ENCODE assay signal across 23 mouse cellular contexts in the genomic region with DNA sequence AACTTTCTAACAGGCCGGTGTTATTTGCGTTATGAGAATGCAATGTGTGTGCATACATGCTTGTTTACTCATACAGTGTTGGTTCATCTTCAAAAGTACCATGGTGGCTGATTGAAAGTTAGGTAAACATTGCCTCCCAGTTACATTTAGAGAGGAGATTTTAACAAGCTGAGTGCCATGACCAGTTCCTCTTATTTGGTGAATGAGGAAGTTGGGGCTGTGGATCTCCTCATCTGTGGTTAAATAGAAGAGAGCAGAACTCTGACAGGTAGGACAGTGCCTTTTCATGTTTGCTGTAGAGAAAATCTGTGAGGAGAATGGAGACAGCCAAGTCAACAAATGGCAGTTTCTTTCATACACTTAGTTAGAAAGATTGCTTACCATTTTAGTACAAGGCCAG. TPM values are rescaled to one million over a fixed set of nuclear protein-coding genes. Genes with fewer than 3 reads are reported as not detected.
A peak's percentile ranks its signal among the peaks of the same experiment; 100 is the strongest.
DNase-seq lines count a peak whose midpoint lies in the region; ATAC-seq and TF ChIP-seq lines count a peak whose summit lies in the region.
"Had no signal": no experiment of that assay in that cellular context is flagged by ENCODE, and none has a peak within 500 bp of the region (broad histone marks: within the 10 kb centered on the region; RNA-seq: fewer than 3 reads in every experiment).

No protein-coding gene starts in this region.

- no peaks in the 10 kb centered on the region for H3K9me3 ChIP-seq in heart, embryonic 10.5 days
- H3K9me3 ChIP-seq: embryonic facial prominence, embryonic 15.5 days; forebrain, embryonic 10.5 days; kidney, embryonic 15.5 days; lung, embryonic 15.5 days; neural tube, embryonic 15.5 days had no signal

- DNase-seq in 416B (ENCODE audit: low read depth) (peak; percentile 82), A20 (ENCODE audit: low read depth, low spot score) (peak; percentile 81)
- DNase-seq in heart, embryonic 10.5 days (ENCODE audit: low spot score) = no peak
- DNase-seq in urinary bladder, postnatal 10 days (ENCODE audit: low spot score) = no peak
- DNase-seq in thymus, postnatal 25 days = no peak
- DNase-seq: adrenal gland, postnatal 10 days; cerebellum, adult 11 months; cerebellum, postnatal 25 days; forebrain, postnatal 0 days; gastrocnemius, postnatal 36 days; layer of hippocampus, postnatal 36 days; midbrain, embryonic 14.5 days; right cerebral cortex, postnatal 25 days had no signal

- H3K27me3 ChIP-seq in heart, embryonic 10.5 days (ENCODE audit: insufficient read depth, poor library complexity, severe bottlenecking) = no peaks in the 10 kb centered on the region
- H3K27me3 ChIP-seq: embryonic facial prominence, embryonic 15.5 days; kidney, embryonic 15.5 days; lung, embryonic 15.5 days; neural tube, embryonic 15.5 days had no signal

- 0 out of 2 replicates have a peak overlapping the region, but pooled peaks have one; percentile 36 for H3K27ac ChIP-seq in bone marrow macrophage, adult 2 months (ENCODE audit: insufficient read depth, low read depth, low read length)
- no peak overlapping the region for H3K27ac ChIP-seq in heart, embryonic 10.5 days
- H3K27ac ChIP-seq: embryonic facial prominence, embryonic 15.5 days; forebrain, embryonic 10.5 days; hindbrain, embryonic 14.5 days; kidney, embryonic 15.5 days; liver, embryonic 14.5 days; lung, embryonic 15.5 days; neural tube, embryonic 15.5 days had no signal

- H3K4me1 ChIP-seq in bone marrow macrophage, adult 2 months (ENCODE audit: control insufficient read depth, insufficient read depth, low read length) = peaks cover 21% of the 10 kb centered on the region
- H3K4me1 ChIP-seq in heart, embryonic 10.5 days = no peaks in the 10 kb centered on the region
- H3K4me1 ChIP-seq: kidney, embryonic 15.5 days; neural tube, embryonic 15.5 days had no signal

- no peaks in the 10 kb centered on the region for H3K36me3 ChIP-seq in heart, embryonic 10.5 days
- H3K36me3 ChIP-seq: embryonic facial prominence, embryonic 15.5 days; forebrain, embryonic 10.5 days; kidney, embryonic 15.5 days; lung, embryonic 15.5 days; neural tube, embryonic 15.5 days had no signal

- TF ChIP-seq POLR2A in bone marrow macrophage, adult 2 months (IDR thresholded peaks at IDR 0.05; ENCODE audit: borderline replicate concordance, low read depth, low read length) = no peak

- no peak for TF ChIP-seq CTCF in bone marrow macrophage, adult 2 months (IDR thresholded peaks at IDR 0.05; ENCODE audit: low read depth, low read length)

- ATAC-seq in megakaryocyte progenitor cell, adult 5-6 weeks (replicated peaks; ENCODE audit: poor library complexity) = peak; percentile 94
- ATAC-seq: forebrain, postnatal 0 days; intestine, embryonic 16.5 days had no signal

- H3K4me3 ChIP-seq in bone marrow macrophage, adult 2 months (ENCODE audit: insufficient read depth, low read length) = no peak overlapping the region
- no peak overlapping the region for H3K4me3 ChIP-seq in heart, embryonic 10.5 days
- H3K4me3 ChIP-seq: embryonic facial prominence, embryonic 15.5 days; forebrain, embryonic 10.5 days; kidney, embryonic 15.5 days; lung, embryonic 15.5 days; neural tube, embryonic 15.5 days had no signal

- whole genome bisulfite sequencing in heart, embryonic 10.5 days = 90% methylated on average over 2 of the region's 2 CpGs

RNA-seq across cellular contexts. Expression of a gene that starts 27.3 kb away (rescaled TPM):
- 33.3 and 37.9 TPM in 2 replicates for polyA plus RNA-seq in bone marrow macrophage, adult 2 months (2012; ENCODE audit: insufficient read depth, insufficient read length, missing spikeins)
- total RNA-seq in megakaryocyte progenitor cell, adult 5-6 weeks (2015) = 19.6 and 20.6 TPM in 2 replicates
- total RNA-seq in megakaryocyte progenitor cell, adult 5-6 weeks (2017) = 20.2 and 21.7 TPM in 2 replicates
- 12.5 and 15.2 TPM in 2 replicates for polyA plus RNA-seq in heart, embryonic 10.5 days (2016; fragmentation: Nextera tagmentation; extraction: Ambion mirVana)

Comparison
In these comparisons a context has a peak if more than half of its experiments do, and no peak if none do; other contexts are left out.
1. DNase-seq: peak in 416B (single experiment) and A20 (single experiment); none in heart, embryonic 10.5 days (single experiment), urinary bladder, postnatal 10 days (single experiment) and thymus, postnatal 25 days (single experiment).